Mouse (Mus musculus): Measurements from ENCODE around the gene Kbtbd7. TPM values are rescaled to one million over a fixed set of nuclear protein-coding genes. Genes with fewer than 3 reads are reported as not detected.
"Not testable (repeated sequence)": the region's sequence is repeated elsewhere in the genome, so short reads cannot be mapped to it uniquely, and the experiment has no call there.

Kbtbd7 gene
- 1 to 10 TPM; 5.2 to 6.9 (median 6.0) TPM for total RNA-seq (2022)

DNA sequence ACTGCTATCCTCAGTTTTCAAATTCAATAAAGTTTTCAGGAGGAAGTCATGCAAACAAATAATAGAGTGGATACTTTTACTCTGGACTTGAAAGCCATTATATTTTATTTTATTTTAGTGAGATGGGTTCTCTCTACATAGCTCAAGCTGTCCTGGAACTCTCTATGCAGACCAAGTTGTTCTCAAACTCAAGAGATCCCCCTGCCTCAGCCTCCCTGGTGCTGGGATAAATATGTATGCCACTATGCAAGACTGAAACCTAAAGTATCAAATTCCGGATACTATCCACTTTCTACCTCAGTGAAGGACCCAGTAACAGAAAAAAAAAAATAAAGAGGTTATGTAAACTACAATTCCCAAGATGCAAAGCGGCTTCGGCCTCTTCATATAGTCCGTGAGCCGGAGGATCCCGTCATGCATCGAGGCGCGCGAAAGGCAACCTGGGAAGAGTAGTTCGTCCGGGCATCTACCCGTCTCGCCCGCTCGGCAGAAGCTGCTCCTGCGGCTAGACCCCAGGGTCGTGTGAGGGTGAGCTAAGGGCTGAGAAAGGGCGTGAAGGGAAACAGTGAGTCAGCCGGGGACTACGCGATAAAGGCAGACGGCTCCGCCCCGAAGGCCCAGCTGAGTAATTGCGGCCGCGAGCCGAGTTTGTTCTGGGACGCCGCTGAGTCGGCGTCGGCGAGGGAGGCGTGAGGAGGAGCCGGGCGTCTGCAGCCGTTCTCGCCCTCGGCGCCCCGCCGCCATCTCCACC is at the start of gene Kbtbd7:
Gene Kbtbd7 (plus strand): TSS at position 533 of the 751 bp plus-strand sequence.
- DNase-seq (ENCODE audit: low spot score in 2 of 2) = peak; percentile 87 to 89

- DNase-seq (ENCODE audit: low spot score in 2 of 2) = no peak
These were observed 49.3 kb upstream of the Kbtbd7 start for GRCm38 (mm10) chr14:79377041-79377440.

DNA sequence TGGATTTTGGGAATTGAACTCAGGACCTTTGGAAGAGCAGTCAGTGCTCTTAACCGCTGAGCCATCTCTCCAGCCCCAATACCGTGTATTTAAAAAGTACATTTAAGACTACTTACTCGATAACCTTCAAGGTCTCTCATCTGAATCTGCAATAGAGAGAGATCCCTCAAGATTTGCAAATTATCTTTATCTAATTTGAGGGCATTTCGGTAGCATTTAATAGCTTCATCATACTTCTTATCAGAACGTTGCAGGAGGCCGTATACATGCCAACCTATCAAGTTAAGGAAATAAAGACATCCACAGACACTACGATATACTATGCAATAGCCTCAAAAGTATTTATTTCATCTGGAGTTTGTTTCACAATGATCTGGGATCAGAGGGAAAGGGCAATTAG is 43.2 kb upstream of the Kbtbd7 start:
- no peak for DNase-seq (ENCODE audit: low spot score in 2 of 2)

DNA sequence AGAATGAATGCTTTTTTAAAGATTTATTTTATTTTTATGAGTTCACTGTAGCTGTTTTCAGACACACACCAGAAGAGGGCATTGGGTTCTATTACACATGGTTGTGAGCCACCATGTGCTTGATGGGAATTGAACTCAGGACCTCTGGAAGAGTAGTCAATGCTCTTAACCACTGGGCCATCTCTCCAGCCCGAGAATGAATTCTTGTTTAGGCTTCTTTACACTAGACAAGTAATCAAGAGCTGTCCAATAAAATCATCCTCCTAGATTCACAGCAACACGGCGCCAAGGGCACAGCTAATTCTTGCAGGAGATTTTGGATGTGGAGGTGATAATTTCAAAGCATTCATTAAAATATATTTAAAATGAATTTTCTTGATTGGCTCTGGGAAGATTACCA is 38.0 kb upstream of the Kbtbd7 start:
- DNase-seq (ENCODE audit: low spot score in 2 of 2) = no peak

DNA sequence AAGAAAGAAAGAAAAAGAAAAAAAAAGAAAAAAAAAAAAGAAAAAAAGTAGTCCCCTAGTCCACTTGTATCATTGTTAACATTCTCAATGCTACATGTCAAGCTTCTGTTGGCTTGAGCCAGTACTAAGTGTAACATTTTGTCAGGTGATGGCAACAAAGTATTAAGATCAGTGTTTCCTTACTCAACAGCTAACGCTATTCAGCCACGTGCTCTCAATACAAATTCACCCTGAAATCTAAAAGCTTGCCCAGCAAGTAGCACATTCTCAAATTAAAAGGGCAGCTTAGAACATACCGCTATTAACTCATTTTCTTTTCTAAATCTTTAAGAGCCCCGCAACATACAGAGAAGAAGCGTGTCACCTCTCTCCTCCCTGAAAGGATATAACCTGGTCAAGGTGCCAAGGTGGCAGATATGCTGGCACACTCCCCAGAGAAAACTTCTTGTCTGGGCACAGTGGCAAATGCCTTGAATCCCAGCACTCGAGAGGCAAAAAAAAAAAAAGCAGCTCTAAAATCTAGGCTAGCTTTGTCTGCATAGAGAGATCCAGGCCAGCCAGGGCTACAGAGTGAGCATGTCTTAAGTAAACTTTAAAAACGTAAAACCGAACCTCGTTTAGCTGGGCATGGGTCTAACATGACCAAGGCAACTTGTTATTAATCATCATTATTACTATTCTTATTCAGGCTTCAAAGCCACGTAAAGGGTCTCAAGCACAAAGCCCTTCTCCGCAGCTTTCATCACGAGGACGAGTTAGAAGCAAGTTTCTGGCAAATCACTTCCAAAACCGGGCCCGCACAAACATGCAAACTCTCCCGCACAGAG is 36.7 kb upstream of the Kbtbd7 start:
- peak; percentile 20 to 40 for DNase-seq (ENCODE audit: low spot score in 2 of 2)

- DNase-seq (ENCODE audit: low spot score in 2 of 2) = peak; percentile 93 to 95
These were observed 35.9 kb upstream of the Kbtbd7 start, which contains the start of gene Naa16 for GRCm38 (mm10) chr14:79390265-79390926. Gene Naa16, minus strand, starts transcription at chr14:79390778.

- no peak for DNase-seq (ENCODE audit: low spot score in 2 of 2)
These were observed 33.0 kb upstream of the Kbtbd7 start for GRCm38 (mm10) chr14:79393289-79393688.

DNA sequence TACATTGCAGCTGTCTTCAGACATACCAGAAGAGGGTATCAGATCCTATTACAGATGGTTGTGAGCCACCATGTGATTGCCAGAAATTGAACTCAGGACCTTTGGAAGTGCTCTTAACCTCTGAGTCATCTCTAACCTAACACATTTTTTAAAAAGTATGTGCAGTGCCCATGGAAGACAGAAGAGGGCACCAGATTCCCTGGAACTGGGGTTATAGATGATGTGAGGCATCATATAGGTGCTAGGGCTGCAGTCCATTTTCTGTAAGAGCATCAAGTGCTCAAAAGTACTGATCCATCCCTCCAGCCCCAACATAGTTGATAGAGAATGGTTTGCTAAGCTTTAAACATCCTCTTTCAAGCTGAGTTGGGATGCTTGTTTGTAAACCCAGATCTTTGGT is 31.7 kb upstream of the Kbtbd7 start:
- DNase-seq (ENCODE audit: low spot score in 2 of 2) = no peak

DNA sequence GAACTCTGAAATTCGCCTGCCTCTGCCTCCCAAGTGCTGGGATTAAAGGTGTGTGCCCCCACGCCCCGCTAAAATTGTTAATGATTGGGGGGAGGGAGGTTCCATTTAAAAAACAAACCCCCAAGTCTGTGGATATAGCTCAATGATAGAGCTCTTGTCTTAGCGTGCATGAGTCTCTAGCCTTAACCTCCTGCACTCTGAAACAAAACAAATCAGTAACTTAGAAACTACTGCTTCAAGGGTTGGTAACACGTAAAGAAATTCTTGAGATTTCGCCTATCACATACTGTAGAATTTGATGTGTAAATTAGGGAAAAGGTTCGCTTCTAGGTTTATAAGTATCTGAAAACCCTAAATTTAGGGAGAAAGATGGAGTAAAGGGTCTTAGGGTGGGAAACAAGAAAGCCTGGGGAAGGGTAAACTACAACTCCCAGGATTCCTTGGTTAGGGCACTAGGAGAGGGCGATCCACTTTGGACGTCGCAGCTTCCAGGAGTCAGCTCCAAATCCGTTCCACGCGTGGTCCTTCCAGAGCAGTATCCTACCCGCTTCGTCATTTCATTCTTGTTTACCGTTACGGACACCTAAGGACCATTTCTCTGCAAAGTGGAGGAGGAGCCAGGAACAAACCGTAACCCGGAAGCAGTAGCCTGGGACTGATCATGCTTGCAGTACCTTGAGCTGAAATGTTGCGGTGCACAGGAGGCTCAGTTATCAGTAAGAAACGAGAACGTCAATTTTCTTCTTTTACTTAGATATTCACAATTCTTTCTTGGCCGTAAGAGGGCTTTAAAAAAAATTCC is 28.8 kb upstream of the Kbtbd7 start, which contains the start of gene Mtrf1:
Gene Mtrf1 (plus strand): TSS at position 452 of the 802 bp plus-strand sequence.
- DNase-seq (ENCODE audit: low spot score in 2 of 2) = peak; percentile 19 to 31

DNA sequence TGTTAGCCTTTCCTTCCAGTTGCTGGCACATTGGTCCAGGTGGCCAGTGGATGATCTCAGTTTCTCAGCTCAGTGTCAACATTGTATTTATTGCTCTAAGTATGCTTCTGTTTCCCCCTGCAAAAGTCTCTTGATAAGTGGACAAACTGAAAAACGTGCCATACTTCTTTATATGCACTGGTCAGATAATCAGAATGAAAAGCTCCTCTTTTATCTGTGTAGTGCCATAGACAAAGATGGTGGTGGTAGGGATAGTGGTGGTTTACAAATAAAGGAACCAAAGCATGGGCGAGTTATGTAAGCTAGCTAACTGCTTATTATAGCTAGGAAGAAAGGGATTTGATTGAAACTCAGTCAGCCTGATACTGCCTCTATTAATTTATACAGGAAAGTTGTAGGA is 18.7 kb upstream of the Kbtbd7 start:
- no peak for DNase-seq (ENCODE audit: low spot score in 2 of 2)

GRCm38 (mm10) chr14:79409278-79409830 is 17.0 kb upstream of the Kbtbd7 start:
- no peak for DNase-seq (ENCODE audit: low spot score in 2 of 2)

DNA sequence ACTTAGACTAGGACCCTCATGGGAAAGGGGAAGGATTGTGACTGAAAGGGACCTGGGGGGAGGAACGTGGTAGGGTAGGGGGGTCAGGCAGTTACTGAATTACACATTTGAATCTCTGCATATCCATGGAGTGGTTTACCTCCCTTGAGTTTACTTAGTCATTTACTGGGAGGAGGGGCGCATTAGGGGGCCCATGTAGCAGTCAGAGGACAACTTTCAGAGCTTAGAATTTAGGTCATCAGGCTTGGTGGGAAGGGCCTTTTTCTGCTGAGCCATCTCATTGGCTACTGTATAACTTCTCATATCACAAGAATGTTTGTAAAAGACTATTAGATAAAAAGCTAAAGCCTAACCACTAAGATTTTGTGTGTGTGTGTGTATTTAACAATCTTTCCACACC is 15.6 kb upstream of the Kbtbd7 start:
- DNase-seq (ENCODE audit: low spot score in 2 of 2) = no peak

DNA sequence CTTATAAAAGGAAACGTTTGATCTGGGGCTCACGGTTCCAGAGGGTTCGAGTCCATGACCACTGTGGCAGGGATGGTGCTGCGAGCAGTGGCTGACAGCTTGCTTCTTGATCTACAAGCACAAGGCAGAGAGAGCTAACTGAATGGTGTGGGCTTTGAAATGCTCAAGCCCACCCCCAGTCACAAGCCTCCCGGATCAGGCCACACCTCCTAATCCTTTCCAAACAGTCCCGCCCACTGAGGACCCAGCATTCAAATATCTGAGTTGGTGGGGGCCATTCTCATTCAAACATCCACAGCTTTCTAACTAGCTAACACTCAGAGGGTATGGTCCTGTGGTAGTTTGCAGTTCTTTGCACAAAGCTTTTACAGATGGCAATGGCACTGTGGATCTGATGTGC is 13.2 kb upstream of the Kbtbd7 start:
- DNase-seq (ENCODE audit: low spot score in 2 of 2) = no peak

DNA sequence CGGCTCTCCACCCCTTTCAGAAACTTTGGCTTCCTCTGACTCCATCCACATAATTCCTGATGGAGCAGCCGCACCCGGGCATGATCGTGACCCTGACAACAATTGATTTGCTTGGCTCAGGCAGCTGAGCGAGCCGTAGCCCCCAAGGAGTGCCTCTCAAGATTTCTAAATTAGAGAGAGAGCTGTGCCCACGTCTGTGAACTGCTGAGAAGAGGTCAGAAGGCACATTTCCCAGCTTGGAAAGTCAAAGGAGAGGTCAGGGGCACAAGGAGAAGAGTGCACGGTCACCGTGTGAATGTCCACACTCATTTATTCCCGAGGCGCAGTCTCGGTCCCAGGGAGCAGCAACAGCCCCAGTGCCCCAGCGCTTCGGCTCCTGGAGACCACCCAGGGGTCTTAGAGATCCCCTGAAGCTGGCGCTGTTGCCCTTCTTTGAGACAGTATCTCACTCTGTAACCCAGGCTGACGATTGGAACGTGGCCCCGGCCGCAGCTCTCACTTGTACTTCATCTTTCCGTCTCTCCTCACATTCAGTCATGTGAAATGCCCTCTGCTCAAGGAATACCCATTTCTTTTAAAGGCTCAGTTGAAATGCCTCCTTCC is 6.1 kb upstream of the Kbtbd7 start:
- no peak for DNase-seq (ENCODE audit: low spot score in 2 of 2)

GRCm38 (mm10) chr14:79426730-79427365 is 537 bp downstream of the Kbtbd7 start:
- not testable (repeated sequence) for DNase-seq (ENCODE audit: low spot score in 2 of 2)

GRCm38 (mm10) chr14:79434068-79434467 is 7.8 kb downstream of the Kbtbd7 start:
- no peak for DNase-seq (ENCODE audit: low spot score in 2 of 2)

DNA sequence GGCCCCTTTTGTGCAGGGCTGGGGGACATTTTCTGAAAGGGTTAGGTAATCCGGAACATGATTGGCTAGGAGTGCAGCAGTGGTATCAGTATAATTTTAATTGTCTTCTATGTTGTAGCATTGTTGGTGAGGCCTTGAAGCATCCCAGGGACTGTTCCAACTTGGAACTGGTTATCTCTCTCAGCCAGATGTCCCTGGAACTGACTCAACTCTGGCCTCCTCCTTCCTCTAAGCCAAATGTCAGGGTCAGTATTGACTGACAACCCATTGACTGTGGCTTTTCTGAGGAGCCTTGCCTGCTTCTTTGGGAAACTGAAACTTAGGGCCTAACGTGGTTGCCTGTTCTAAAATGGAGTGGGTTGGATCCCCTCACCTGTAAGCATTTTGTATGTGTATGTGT is 14.3 kb downstream of the Kbtbd7 start:
- no peak for DNase-seq (ENCODE audit: low spot score in 2 of 2)

- DNase-seq (ENCODE audit: low spot score in 2 of 2) = no peak
These were observed 15.1 kb downstream of the Kbtbd7 start for GRCm38 (mm10) chr14:79441441-79441840.

DNA sequence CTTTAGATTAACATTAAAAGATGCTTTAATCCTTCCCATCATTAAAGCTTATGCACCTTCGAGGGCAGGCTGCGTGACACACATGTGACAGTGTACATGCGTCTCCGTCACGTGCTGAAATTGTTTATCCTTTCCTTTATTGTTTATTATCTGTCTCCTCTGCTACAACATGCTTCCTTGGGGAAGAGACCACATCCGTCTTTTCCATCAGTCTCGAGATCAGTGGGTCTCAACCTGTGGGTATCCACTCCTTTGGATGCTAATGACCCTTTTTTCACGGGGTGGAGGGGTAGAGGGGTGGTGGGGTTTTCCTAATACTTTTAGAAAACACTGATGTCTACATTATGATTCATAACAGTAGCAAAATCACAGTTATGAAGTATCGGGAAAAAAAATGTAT is 18.3 kb downstream of the Kbtbd7 start:
- DNase-seq (ENCODE audit: low spot score in 2 of 2) = no peak

Measured in gastrocnemius, adult 8-10 months (tissue).